Mouse (Mus musculus): ENCODE data around the gene Tmem54. TPM values are rescaled to one million over a fixed set of nuclear protein-coding genes. Genes with fewer than 3 reads are reported as not detected.

Gene Tmem54
- polyA plus RNA-seq, 1 experiment from 2014 or later: 11.9 TPM

DNA sequence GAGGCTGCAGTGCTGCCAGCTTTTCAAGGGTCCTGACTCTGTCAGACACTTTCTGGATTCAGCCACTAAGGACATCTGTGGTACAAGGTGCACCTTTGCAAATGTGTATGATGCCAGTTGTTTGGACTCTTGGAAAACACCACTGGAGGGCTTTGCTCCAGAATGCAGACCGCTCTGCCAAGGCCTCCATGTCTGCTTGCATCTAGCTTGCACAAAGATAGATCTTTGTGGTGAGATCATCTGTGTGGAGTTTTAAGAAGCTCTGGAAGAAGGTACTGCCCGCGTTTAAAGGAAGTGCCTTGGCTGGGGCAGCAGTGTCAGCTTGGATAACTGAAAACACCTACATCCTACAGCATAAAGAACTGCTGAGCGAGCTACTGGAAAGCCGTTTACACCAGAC, 38.2 kb downstream of the Tmem54 start:
- H3K9me3 ChIP-seq (ENCODE audit: low read depth, low read length): no peaks in the 10 kb centered on the region
- no peak for DNase-seq
- 87% methylated on average over 5 of the region's 5 CpGs for WGBS
- peaks cover 5% of the 10 kb centered on the region; the same call in 1 of the 2 replicates for H3K36me3 ChIP-seq (ENCODE audit: insufficient read depth)
- H3K4me2 ChIP-seq: no peak overlapping the region
- 0 out of 2 replicates have a peak, but pooled peaks cover 4% of the 10 kb centered on the region for H3K4me1 ChIP-seq (ENCODE audit: insufficient read depth)
- no peak overlapping the region for H3K9ac ChIP-seq
- H3K27ac ChIP-seq (ENCODE audit: low read depth): no peak overlapping the region
- H3K27me3 ChIP-seq (ENCODE audit: insufficient read depth, low read length): no peaks in the 10 kb centered on the region; the same call in 1 of the 2 replicates
- no peak for ATAC-seq (ENCODE audit: insufficient read depth)
- H3K4me3 ChIP-seq (ENCODE audit: low read depth, low read length): no peak overlapping the region
- TF ChIP-seq CTCF (IDR thresholded peaks at IDR 0.05; ENCODE audit: low read depth): no peak

- TF ChIP-seq CTCF (IDR thresholded peaks at IDR 0.05; ENCODE audit: low read depth): no peak
- Histone ChIP-seq H3K4me3 (ENCODE audit: low read depth, low read length) (no peak overlapping the region), H3K9ac (no peak overlapping the region), H3K27me3 (ENCODE audit: insufficient read depth, low read length) (no peaks in the 10 kb centered on the region), H3K36me3 (ENCODE audit: insufficient read depth) (peaks cover 17% of the 10 kb centered on the region), H3K27ac (ENCODE audit: low read depth) (no peak overlapping the region), H3K9me3 (ENCODE audit: low read depth, low read length) (no peaks in the 10 kb centered on the region), H3K4me2 (no peak overlapping the region), H3K4me1 (ENCODE audit: insufficient read depth) (0 out of 2 replicates have a peak, but pooled peaks cover 4% of the 10 kb centered on the region)
- DNase-seq (no peak), ATAC-seq (ENCODE audit: insufficient read depth) (no peak)
- 63% methylated on average over 16 of the region's 16 CpGs for WGBS
Measured at GRCm38 (mm10) chr4:129144401-129145367, 39.3 kb downstream of the Tmem54 start.

- H3K36me3 ChIP-seq (ENCODE audit: insufficient read depth): peaks cover 24% of the 10 kb centered on the region
- no peaks in the 10 kb centered on the region for H3K9me3 ChIP-seq (ENCODE audit: low read depth, low read length)
- no peak overlapping the region for H3K9ac ChIP-seq
- 58% methylated on average over 4 of the region's 4 CpGs for WGBS
- ATAC-seq (ENCODE audit: insufficient read depth): no peak
- H3K4me3 ChIP-seq (ENCODE audit: low read depth, low read length): no peak overlapping the region
- no peak overlapping the region for H3K27ac ChIP-seq (ENCODE audit: low read depth)
- H3K4me1 ChIP-seq (ENCODE audit: insufficient read depth): 0 out of 2 replicates have a peak, but pooled peaks cover 4% of the 10 kb centered on the region
- DNase-seq: no peak
- no peaks in the 10 kb centered on the region for H3K27me3 ChIP-seq (ENCODE audit: insufficient read depth, low read length)
- TF ChIP-seq CTCF (IDR thresholded peaks at IDR 0.05; ENCODE audit: low read depth): no peak
- H3K4me2 ChIP-seq: no peak overlapping the region
Measured at GRCm38 (mm10) chr4:129145411-129145810, 40.1 kb downstream of the Tmem54 start.

DNA sequence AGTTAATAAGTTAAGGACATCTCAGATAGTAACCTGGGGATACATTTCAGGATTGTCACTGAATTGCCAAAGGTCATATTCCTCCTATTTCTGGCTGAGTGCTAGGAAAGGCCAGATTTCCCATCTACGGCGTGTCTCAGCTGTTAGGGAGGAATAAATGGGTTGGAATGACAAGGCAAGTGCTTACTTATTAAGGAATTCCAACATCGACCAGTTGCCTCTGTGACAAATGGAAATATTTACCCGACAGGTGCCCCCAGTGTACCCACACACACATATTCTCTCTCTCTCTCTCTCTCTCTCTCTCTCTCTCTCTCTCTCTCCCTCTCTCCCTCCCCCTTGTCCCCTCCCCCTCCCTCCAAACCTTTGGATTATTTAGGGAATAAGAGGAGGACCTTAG, 40.6 kb downstream of the Tmem54 start:
- no peak overlapping the region for H3K4me3 ChIP-seq (ENCODE audit: low read depth, low read length)
- H3K27ac ChIP-seq (ENCODE audit: low read depth): no peak overlapping the region
- no peak overlapping the region for H3K4me2 ChIP-seq
- H3K4me1 ChIP-seq (ENCODE audit: insufficient read depth): 0 out of 2 replicates have a peak, but pooled peaks cover 4% of the 10 kb centered on the region
- no peak for TF ChIP-seq CTCF (IDR thresholded peaks at IDR 0.05; ENCODE audit: low read depth)
- peaks cover 30% of the 10 kb centered on the region for H3K36me3 ChIP-seq (ENCODE audit: insufficient read depth)
- ATAC-seq (ENCODE audit: insufficient read depth): no peak
- no peak for DNase-seq
- no peaks in the 10 kb centered on the region for H3K27me3 ChIP-seq (ENCODE audit: insufficient read depth, low read length)
- H3K9ac ChIP-seq: no peak overlapping the region
- no peaks in the 10 kb centered on the region for H3K9me3 ChIP-seq (ENCODE audit: low read depth, low read length)
- 54% methylated on average over 4 of the region's 4 CpGs for WGBS

DNA sequence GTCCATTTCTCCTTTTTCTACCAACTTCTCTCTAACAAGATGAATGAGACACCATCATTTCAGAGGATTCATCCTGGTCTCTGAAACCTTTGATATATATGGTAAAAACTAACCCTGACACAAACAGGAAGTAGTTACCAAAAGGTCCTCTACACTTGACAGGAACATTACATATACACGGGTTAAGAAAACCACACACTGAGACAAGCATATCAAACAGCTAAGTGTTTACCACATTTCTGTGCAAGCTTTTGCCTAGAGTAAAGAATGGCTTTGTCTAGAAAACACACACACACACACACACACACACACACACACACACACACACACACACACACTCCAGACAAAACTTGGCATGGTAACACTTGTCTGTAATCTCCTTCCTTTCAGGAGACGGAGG, 41.0 kb downstream of the Tmem54 start:
- WGBS: 29% methylated on average over 2 of the region's 2 CpGs
- DNase-seq: no peak

DNA sequence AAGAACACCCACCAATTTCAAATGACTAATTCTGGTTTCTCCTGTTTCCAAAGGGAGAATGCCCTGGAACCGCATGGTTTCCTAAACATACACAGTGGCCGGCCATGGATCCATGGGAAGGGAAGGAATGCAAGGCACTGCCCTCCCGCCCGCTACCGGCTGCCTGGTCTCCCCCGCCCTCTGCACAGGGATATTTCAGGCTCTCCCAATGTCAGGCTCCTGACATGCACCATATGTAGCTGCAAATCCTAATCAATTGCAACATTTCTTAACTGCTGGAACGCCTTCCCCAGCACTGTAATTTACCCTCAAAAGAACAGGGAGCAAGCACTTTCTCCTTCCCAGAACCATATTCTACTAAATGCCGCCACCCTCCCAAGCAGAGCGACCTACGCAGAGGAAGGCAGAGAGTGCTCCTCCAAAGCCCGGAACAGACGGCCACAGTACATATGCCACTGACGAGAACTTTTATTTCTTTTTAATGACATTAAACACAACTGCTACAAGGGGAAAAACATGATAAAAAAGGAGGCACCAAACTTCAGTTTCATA, 42.3 kb downstream of the Tmem54 start:
- no peak for TF ChIP-seq CTCF (IDR thresholded peaks at IDR 0.05; ENCODE audit: low read depth)
- Histone ChIP-seq H3K4me3 (ENCODE audit: low read depth, low read length) (no peak overlapping the region), H3K4me1 (ENCODE audit: insufficient read depth) (no peaks in the 10 kb centered on the region), H3K9ac (no peak overlapping the region), H3K27ac (ENCODE audit: low read depth) (no peak overlapping the region), H3K4me2 (no peak overlapping the region), H3K9me3 (ENCODE audit: low read depth, low read length) (no peaks in the 10 kb centered on the region), H3K27me3 (ENCODE audit: insufficient read depth, low read length) (no peaks in the 10 kb centered on the region), H3K36me3 (ENCODE audit: insufficient read depth) (peaks cover 45% of the 10 kb centered on the region)
- 74% methylated on average over 13 of the region's 13 CpGs for WGBS
- ATAC-seq (ENCODE audit: insufficient read depth): no peak
- DNase-seq: no peak

More for the DNA sequence above, 41.0 kb downstream of the Tmem54 start:
- no peak overlapping the region for H3K27ac ChIP-seq (ENCODE audit: low read depth)
- ATAC-seq (ENCODE audit: insufficient read depth): no peak
- no peak overlapping the region for H3K4me3 ChIP-seq (ENCODE audit: low read depth, low read length)
- H3K9me3 ChIP-seq (ENCODE audit: low read depth, low read length): no peaks in the 10 kb centered on the region
- no peak overlapping the region for H3K4me2 ChIP-seq
- no peak overlapping the region for H3K9ac ChIP-seq
- H3K36me3 ChIP-seq (ENCODE audit: insufficient read depth): peaks cover 34% of the 10 kb centered on the region
- no peaks in the 10 kb centered on the region for H3K27me3 ChIP-seq (ENCODE audit: insufficient read depth, low read length)
- 0 out of 2 replicates have a peak, but pooled peaks cover 4% of the 10 kb centered on the region for H3K4me1 ChIP-seq (ENCODE audit: insufficient read depth)
- TF ChIP-seq CTCF (IDR thresholded peaks at IDR 0.05; ENCODE audit: low read depth): no peak

GRCm38 (mm10) chr4:129149321-129149720, 44.0 kb downstream of the Tmem54 start:
- Histone ChIP-seq H3K4me3 (ENCODE audit: low read depth, low read length) (no peak overlapping the region), H3K4me2 (no peak overlapping the region), H3K9ac (no peak overlapping the region), H3K36me3 (ENCODE audit: insufficient read depth) (peaks cover 58% of the 10 kb centered on the region), H3K27me3 (ENCODE audit: insufficient read depth, low read length) (no peaks in the 10 kb centered on the region), H3K9me3 (ENCODE audit: low read depth, low read length) (no peaks in the 10 kb centered on the region), H3K27ac (ENCODE audit: low read depth) (no peak overlapping the region), H3K4me1 (ENCODE audit: insufficient read depth) (no peaks in the 10 kb centered on the region)
- TF ChIP-seq CTCF (IDR thresholded peaks at IDR 0.05; ENCODE audit: low read depth): no peak
- WGBS: 83% methylated on average over 1 of the region's 1 CpGs
- no peak for ATAC-seq (ENCODE audit: insufficient read depth)
- no peak for DNase-seq
